Mouse (Mus musculus): ENCODE results near the gene Pacsin2. TPM values are rescaled to one million over a fixed set of nuclear protein-coding genes. Genes with fewer than 3 reads are reported as not detected.
"Not testable (repeated sequence)": the region's sequence is repeated elsewhere in the genome, so short reads cannot be mapped to it uniquely, and the experiment has no call there.

The Pacsin2 gene
- 42.5 and 46.6 TPM in 2 replicates for polyA plus RNA-seq (2015; fragmentation: Nextera tagmentation; extraction: Ambion mirVana)

GRCm38 (mm10) chr15:83464083-83464904, at the start of gene Pacsin2:
Gene Pacsin2, minus strand, starts transcription at chr15:83464606.
- TF ChIP-seq EP300 (optimal IDR thresholded peaks at IDR 0.05) (no peak), CTCF (IDR thresholded peaks at IDR 0.05; ENCODE audit: low read depth) (no peak)
- peak within 1 kb of the TSS; percentile 76 for H3K4me3 ChIP-seq (ENCODE audit: low read depth, low read length)
- peak; percentile 99 for DNase-seq (ENCODE audit: low spot score)
- no peaks in the 10 kb centered on the region; the same call in 1 of the 2 replicates for H3K4me1 ChIP-seq (replicated peaks; ENCODE audit: control insufficient read depth, insufficient read depth)
- no peaks in the 10 kb centered on the region for H3K36me3 ChIP-seq (ENCODE audit: control insufficient read depth, insufficient read depth, low read length)
- H3K27ac ChIP-seq (replicated peaks) = peak within 1 kb of the TSS; percentile 92
- no peaks in the 10 kb centered on the region for H3K27me3 ChIP-seq (ENCODE audit: control insufficient read depth, insufficient read depth, low read length)
- peak; percentile 98 for ATAC-seq (ENCODE audit: low FRiP score, low TSS enrichment)
- H3K9me3 ChIP-seq (ENCODE audit: control insufficient read depth, low read length) = no peaks in the 10 kb centered on the region
- peak within 1 kb of the TSS; percentile 73 for H3K4me2 ChIP-seq (replicated peaks; ENCODE audit: low read depth)
- under 1% methylated on average over 47 of the region's 88 CpGs for WGBS
- H3K9ac ChIP-seq (ENCODE audit: low read length) = peak within 1 kb of the TSS; percentile 86

GRCm38 (mm10) chr15:83512489-83513281, 48.3 kb upstream of the Pacsin2 start:
- WGBS = 69% methylated on average over 13 of the region's 13 CpGs
- no peak overlapping the region for H3K27ac ChIP-seq (replicated peaks)
- no peak overlapping the region for H3K4me2 ChIP-seq (replicated peaks; ENCODE audit: low read depth)
- no peak for TF ChIP-seq EP300 (optimal IDR thresholded peaks at IDR 0.05)
- TF ChIP-seq CTCF (IDR thresholded peaks at IDR 0.05; ENCODE audit: low read depth) = no peak
- ATAC-seq (ENCODE audit: low FRiP score, low TSS enrichment) (no peak), DNase-seq (ENCODE audit: low spot score) (no peak)
- H3K36me3 ChIP-seq (ENCODE audit: control insufficient read depth, insufficient read depth, low read length) = no peaks in the 10 kb centered on the region
- H3K9me3 ChIP-seq (ENCODE audit: control insufficient read depth, low read length) = no peaks in the 10 kb centered on the region
- no peak overlapping the region for H3K4me3 ChIP-seq (ENCODE audit: low read depth, low read length)
- H3K27me3 ChIP-seq (ENCODE audit: control insufficient read depth, insufficient read depth, low read length) = no peaks in the 10 kb centered on the region
- H3K9ac ChIP-seq (ENCODE audit: low read length) = no peak overlapping the region
- H3K4me1 ChIP-seq (replicated peaks; ENCODE audit: control insufficient read depth, insufficient read depth) = no peaks in the 10 kb centered on the region

GRCm38 (mm10) chr15:83510805-83511405, 46.5 kb upstream of the Pacsin2 start, which contains the start of gene Ttll1:
Gene Ttll1, minus strand, starts transcription at chr15:83510893.
- Histone ChIP-seq H3K4me2 (replicated peaks; ENCODE audit: low read depth) (peak within 1 kb of the TSS; percentile 72), H3K4me3 (ENCODE audit: low read depth, low read length) (peak within 1 kb of the TSS; percentile 49), H3K4me1 (replicated peaks; ENCODE audit: control insufficient read depth, insufficient read depth) (no peaks in the 10 kb centered on the region), H3K27ac (replicated peaks) (no peak within 1 kb of the TSS), H3K36me3 (ENCODE audit: control insufficient read depth, insufficient read depth, low read length) (no peaks in the 10 kb centered on the region), H3K9me3 (ENCODE audit: control insufficient read depth, low read length) (no peaks in the 10 kb centered on the region), H3K9ac (ENCODE audit: low read length) (peak within 1 kb of the TSS; percentile 59), H3K27me3 (ENCODE audit: control insufficient read depth, insufficient read depth, low read length) (no peaks in the 10 kb centered on the region)
- ATAC-seq (ENCODE audit: low FRiP score, low TSS enrichment) (peak; percentile 95), DNase-seq (ENCODE audit: low spot score) (peak; percentile 97)
- 10% methylated on average over 41 of the region's 41 CpGs for WGBS
- TF ChIP-seq EP300 (optimal IDR thresholded peaks at IDR 0.05) (no peak), CTCF (IDR thresholded peaks at IDR 0.05; ENCODE audit: low read depth) (no peak)

GRCm38 (mm10) chr15:83509950-83510804, 45.8 kb upstream of the Pacsin2 start:
- no peaks in the 10 kb centered on the region for H3K4me1 ChIP-seq (replicated peaks; ENCODE audit: control insufficient read depth, insufficient read depth)
- no peak for TF ChIP-seq EP300 (optimal IDR thresholded peaks at IDR 0.05)
- peak; percentile 42 for TF ChIP-seq CTCF (IDR thresholded peaks at IDR 0.05; ENCODE audit: low read depth)
- WGBS = 25% methylated on average over 17 of the region's 17 CpGs
- peak overlapping the region; percentile 59 for H3K9ac ChIP-seq (ENCODE audit: low read length)
- H3K27me3 ChIP-seq (ENCODE audit: control insufficient read depth, insufficient read depth, low read length) = no peaks in the 10 kb centered on the region
- peak; percentile 56 for ATAC-seq (ENCODE audit: low FRiP score, low TSS enrichment)
- no peak overlapping the region for H3K27ac ChIP-seq (replicated peaks)
- H3K4me2 ChIP-seq (replicated peaks; ENCODE audit: low read depth) = peak overlapping the region; percentile 72
- H3K4me3 ChIP-seq (ENCODE audit: low read depth, low read length) = peak overlapping the region; percentile 49
- no peaks in the 10 kb centered on the region for H3K9me3 ChIP-seq (ENCODE audit: control insufficient read depth, low read length)
- no peaks in the 10 kb centered on the region for H3K36me3 ChIP-seq (ENCODE audit: control insufficient read depth, insufficient read depth, low read length)
- DNase-seq (ENCODE audit: low spot score) = no peak

DNA sequence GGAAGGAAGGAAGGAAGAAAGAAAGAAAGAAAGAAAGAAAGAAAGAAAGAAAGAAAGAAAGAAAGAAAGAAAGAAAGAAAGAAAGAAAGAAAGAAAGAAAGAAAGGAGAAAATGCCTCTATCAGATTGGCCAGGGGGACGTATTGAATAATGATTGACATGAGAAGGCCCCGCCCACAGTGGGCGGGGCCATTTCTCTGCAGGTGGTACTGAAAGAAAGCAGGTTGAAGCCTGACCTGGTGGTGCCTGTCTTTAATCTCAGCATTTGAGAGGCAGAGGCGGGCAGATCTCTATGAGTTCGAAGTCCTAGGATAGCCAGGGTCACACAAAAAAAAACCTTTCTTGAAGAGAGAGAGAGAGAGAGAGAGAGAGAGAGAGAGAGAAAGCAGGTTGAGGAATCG, 37.1 kb upstream of the Pacsin2 start:
- 79% methylated on average over 6 of the region's 6 CpGs for WGBS
- not testable (repeated sequence) for H3K27me3 ChIP-seq (ENCODE audit: control insufficient read depth, insufficient read depth, low read length)

More for the DNA sequence above, 37.1 kb upstream of the Pacsin2 start:
- H3K9me3 ChIP-seq (ENCODE audit: control insufficient read depth, low read length); H3K4me3 ChIP-seq (ENCODE audit: low read depth, low read length); H3K9ac ChIP-seq (ENCODE audit: low read length); H3K4me1 ChIP-seq (replicated peaks; ENCODE audit: control insufficient read depth, insufficient read depth); ATAC-seq (ENCODE audit: low FRiP score, low TSS enrichment); H3K27ac ChIP-seq (replicated peaks); H3K36me3 ChIP-seq (ENCODE audit: control insufficient read depth, insufficient read depth, low read length); DNase-seq (ENCODE audit: low spot score); H3K4me2 ChIP-seq (replicated peaks; ENCODE audit: low read depth): not testable (repeated sequence)
